Mouse (Mus musculus): Measurements from ENCODE around the gene Mien1. TPM values are rescaled to one million over a fixed set of nuclear protein-coding genes. Genes with fewer than 3 reads are reported as not detected.

Gene Mien1
- polyA plus RNA-seq, 1 experiment from 2014 or later, result 290 TPM

DNA sequence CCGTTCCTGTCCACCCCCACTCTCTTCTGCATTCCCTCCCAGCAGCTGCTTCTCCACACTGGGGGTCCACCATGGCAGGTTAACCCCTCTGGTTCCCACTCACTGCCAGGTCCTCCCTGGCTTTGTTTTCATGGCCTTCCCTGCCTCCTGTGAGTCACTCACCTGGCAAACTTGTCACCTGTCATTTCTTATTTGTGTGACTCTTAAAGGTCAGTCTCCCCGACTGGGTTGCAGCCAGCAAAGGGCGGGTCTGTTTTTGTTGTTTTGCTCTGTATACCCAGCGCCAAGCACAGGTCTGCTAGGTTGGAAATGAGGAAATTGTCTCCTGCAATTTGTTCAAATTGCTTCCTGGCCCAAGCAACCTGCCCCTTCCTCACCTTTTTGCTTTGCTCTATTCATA is 6.9 kb upstream of the Mien1 start:
- H3K4me2 ChIP-seq (ENCODE audit: low read length), result no peak overlapping the region
- H3K4me1 ChIP-seq (ENCODE audit: control insufficient read depth, insufficient read depth, low read length), result no peaks in the 10 kb centered on the region
- no peak overlapping the region for H3K4me3 ChIP-seq (ENCODE audit: low read depth, low read length)
- no peak for DNase-seq (ENCODE audit: low spot score)
- peaks cover 27% of the 10 kb centered on the region for H3K27me3 ChIP-seq (replicated peaks; ENCODE audit: control insufficient read depth, insufficient read depth, low read length)
- WGBS, result 77% methylated on average over 4 of the region's 4 CpGs
- no peaks in the 10 kb centered on the region for H3K9me3 ChIP-seq (replicated peaks; ENCODE audit: control insufficient read depth, low read length)
- no peak for ATAC-seq
- H3K27ac ChIP-seq (ENCODE audit: low read depth, low read length), result no peak overlapping the region
- H3K9ac ChIP-seq (ENCODE audit: low read length), result no peak overlapping the region
- no peaks in the 10 kb centered on the region for H3K36me3 ChIP-seq (ENCODE audit: control insufficient read depth, insufficient read depth, low read length)

DNA sequence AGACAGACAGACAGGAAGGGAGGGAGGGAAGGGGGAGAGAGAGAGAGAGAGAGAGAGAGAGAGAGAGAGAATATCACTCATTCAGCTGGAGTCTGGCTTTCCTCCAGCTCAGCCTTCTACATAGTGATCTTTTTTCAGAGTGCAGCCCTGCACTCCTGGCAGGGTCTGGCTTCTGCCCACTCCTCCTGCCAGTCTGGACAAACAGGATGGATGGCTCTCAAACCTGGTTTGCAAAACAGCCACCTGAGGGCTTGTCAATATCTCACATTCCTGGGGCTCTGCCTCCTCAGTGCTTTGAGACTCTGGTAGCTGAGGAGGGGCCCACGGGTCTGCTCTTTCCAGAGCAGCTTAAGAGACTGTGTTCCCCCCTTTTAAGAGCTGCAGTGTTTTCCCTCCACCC is 6.4 kb upstream of the Mien1 start:
- Histone ChIP-seq H3K27me3 (replicated peaks; ENCODE audit: control insufficient read depth, insufficient read depth, low read length) (peaks cover 27% of the 10 kb centered on the region), H3K36me3 (ENCODE audit: control insufficient read depth, insufficient read depth, low read length) (no peaks in the 10 kb centered on the region), H3K9me3 (replicated peaks; ENCODE audit: control insufficient read depth, low read length) (no peaks in the 10 kb centered on the region), H3K4me3 (ENCODE audit: low read depth, low read length) (no peak overlapping the region), H3K4me1 (ENCODE audit: control insufficient read depth, insufficient read depth, low read length) (no peaks in the 10 kb centered on the region), H3K4me2 (ENCODE audit: low read length) (no peak overlapping the region), H3K27ac (ENCODE audit: low read depth, low read length) (no peak overlapping the region), H3K9ac (ENCODE audit: low read length) (no peak overlapping the region)
- DNase-seq (ENCODE audit: low spot score), result no peak
- ATAC-seq, result no peak
- 43% methylated on average over 1 of the region's 1 CpGs for whole genome bisulfite sequencing

DNA sequence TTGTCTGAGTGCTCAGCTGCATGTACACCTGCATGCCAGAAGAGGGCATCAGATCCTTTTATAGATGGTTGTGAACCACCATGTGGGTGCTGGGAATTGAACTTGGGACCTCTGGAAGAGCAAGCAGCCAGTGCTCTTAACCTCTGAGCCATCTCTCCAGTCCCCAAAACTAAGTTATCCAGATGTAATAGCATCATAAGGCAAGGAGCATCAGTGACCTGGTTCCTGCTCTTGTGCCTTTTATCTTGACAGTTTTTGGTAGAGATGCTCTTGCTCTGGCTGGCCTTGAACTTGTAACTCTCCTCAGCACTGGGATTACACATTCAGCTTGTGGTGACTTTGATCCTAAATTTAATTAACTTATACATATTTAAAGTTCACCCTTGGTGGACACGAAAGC is 4.9 kb upstream of the Mien1 start:
- no peaks in the 10 kb centered on the region for H3K9me3 ChIP-seq (replicated peaks; ENCODE audit: control insufficient read depth, low read length)
- no peaks in the 10 kb centered on the region for H3K36me3 ChIP-seq (ENCODE audit: control insufficient read depth, insufficient read depth, low read length)
- H3K4me2 ChIP-seq (ENCODE audit: low read length), result no peak overlapping the region
- no peak overlapping the region for H3K4me3 ChIP-seq (ENCODE audit: low read depth, low read length)
- no peak for ATAC-seq
- H3K9ac ChIP-seq (ENCODE audit: low read length), result no peak overlapping the region
- H3K4me1 ChIP-seq (ENCODE audit: control insufficient read depth, insufficient read depth, low read length), result no peaks in the 10 kb centered on the region
- no peak overlapping the region for H3K27ac ChIP-seq (ENCODE audit: low read depth, low read length)
- WGBS, result 100% methylated on average over 1 of the region's 1 CpGs
- H3K27me3 ChIP-seq (replicated peaks; ENCODE audit: control insufficient read depth, insufficient read depth, low read length), result peaks cover 27% of the 10 kb centered on the region
- DNase-seq (ENCODE audit: low spot score), result no peak

DNA sequence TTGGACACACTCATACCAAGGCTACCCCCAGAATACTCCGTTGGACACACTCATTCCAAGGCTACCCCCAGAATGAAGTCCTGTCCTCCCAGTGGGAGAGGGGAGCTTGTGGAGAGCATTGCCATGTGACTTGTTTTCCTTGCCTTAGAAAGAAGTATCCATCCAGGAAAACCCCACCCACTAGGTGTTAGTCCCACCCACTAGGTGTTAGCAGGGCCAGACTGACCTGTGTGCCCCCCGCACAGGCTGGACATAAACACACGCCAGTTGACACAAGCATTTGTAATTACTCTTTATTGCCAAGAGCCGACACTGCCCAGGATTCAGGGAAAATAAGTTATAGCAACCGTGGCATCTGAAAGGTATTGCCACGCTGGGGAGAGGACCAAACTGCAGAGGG is 1.4 kb downstream of the Mien1 start:
- Histone ChIP-seq H3K27ac (ENCODE audit: low read depth, low read length) (no peak overlapping the region), H3K9me3 (replicated peaks; ENCODE audit: control insufficient read depth, low read length) (no peaks in the 10 kb centered on the region), H3K4me2 (ENCODE audit: low read length) (no peak overlapping the region), H3K4me1 (ENCODE audit: control insufficient read depth, insufficient read depth, low read length) (peaks cover 7% of the 10 kb centered on the region), H3K36me3 (ENCODE audit: control insufficient read depth, insufficient read depth, low read length) (peaks cover 13% of the 10 kb centered on the region), H3K4me3 (ENCODE audit: low read depth, low read length) (no peak overlapping the region), H3K9ac (ENCODE audit: low read length) (0 out of 2 replicates have a peak overlapping the region, but pooled peaks have one; percentile 71), H3K27me3 (replicated peaks; ENCODE audit: control insufficient read depth, insufficient read depth, low read length) (no peaks in the 10 kb centered on the region)
- DNase-seq (ENCODE audit: low spot score) (no peak), ATAC-seq (no peak)
- 91% methylated on average over 6 of the region's 6 CpGs for WGBS

DNA sequence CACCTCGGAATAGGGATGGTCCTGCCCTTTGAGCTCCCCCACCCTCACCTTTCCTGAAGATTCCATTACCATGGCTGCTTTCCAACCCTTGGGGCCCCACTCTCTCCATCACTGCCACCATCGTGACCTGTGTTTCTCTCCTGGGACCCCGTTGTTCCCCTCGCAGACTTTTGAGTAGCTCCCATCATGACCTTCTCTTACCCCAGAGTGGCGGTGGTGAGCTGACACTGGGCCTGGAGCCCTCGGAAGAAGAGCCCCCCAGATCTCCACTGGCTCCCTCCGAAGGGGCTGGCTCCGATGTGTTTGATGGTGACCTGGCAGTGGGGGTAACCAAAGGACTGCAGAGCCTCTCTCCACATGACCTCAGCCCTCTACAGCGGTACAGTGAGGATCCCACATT is 3.1 kb downstream of the Mien1 start:
- DNase-seq (ENCODE audit: low spot score) (no peak), ATAC-seq (no peak)
- peaks cover 13% of the 10 kb centered on the region for H3K36me3 ChIP-seq (ENCODE audit: control insufficient read depth, insufficient read depth, low read length)
- no peak overlapping the region for H3K4me2 ChIP-seq (ENCODE audit: low read length)
- H3K4me1 ChIP-seq (ENCODE audit: control insufficient read depth, insufficient read depth, low read length), result peaks cover 7% of the 10 kb centered on the region
- H3K9ac ChIP-seq (ENCODE audit: low read length), result no peak overlapping the region
- H3K4me3 ChIP-seq (ENCODE audit: low read depth, low read length), result no peak overlapping the region
- WGBS, result 94% methylated on average over 9 of the region's 9 CpGs
- no peak overlapping the region for H3K27ac ChIP-seq (ENCODE audit: low read depth, low read length)
- H3K27me3 ChIP-seq (replicated peaks; ENCODE audit: control insufficient read depth, insufficient read depth, low read length), result no peaks in the 10 kb centered on the region
- no peaks in the 10 kb centered on the region for H3K9me3 ChIP-seq (replicated peaks; ENCODE audit: control insufficient read depth, low read length)

DNA sequence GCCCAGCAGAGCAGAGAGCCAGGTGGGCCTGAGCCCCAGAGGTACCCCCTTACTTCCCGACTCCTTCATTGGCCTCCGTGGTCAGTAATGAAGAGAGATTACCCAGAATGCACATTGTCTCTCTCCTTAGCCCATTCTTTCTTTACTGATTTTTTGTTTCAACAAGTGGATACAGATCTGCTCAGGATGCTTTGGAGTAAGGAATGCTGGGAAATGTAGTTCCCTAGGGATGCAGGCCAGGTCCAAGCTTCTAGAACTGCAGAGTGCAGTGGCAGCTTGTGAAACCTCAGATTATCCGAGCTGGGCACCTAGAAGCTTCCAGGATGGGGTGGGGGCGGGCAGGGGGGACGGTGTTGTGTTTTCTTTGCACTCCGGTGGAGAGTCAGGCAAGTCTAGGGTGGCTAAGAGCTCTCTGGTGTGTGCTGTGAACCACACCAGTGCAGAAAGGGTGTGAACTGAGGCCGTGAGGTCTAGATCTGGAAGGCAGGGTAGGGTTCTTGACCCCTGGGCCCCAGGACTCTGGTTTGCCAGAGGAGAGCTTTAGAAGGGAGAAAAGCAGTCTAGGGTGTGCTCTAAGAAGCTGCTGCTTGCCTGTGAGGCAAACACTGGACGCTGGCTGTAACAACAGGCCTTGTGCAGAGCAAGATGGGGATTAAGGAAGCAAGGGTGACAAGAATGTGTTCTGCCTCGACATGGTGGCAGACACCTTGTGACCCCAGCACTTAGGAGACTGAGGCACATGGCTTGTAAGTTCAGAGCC is 6.9 kb downstream of the Mien1 start:
- 78% methylated on average over 9 of the region's 9 CpGs for WGBS
- no peak for DNase-seq (ENCODE audit: low spot score)

DNA sequence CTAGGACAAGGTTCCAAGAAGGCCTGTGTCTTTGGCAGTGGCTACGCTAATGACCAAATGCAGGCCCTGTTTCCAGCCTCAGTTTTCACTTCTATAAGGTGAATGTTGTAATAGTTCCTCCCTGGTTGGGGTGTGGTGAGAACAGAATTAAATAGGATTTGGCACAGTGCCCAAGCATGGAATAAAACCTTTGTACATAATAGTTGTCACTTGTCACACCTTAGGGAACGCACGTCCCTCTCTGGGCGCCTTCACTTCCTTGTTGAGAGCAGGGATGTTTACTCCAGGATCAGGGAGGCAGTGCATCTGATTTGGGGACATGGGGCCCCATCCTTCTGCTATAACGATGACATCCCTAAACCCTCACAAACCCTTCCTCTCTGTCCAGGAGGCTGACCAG is 10.4 kb downstream of the Mien1 start:
- no peak for DNase-seq (ENCODE audit: low spot score)
- Histone ChIP-seq H3K9ac (ENCODE audit: low read length) (no peak overlapping the region), H3K4me1 (ENCODE audit: control insufficient read depth, insufficient read depth, low read length) (no peaks in the 10 kb centered on the region), H3K4me2 (ENCODE audit: low read length) (no peak overlapping the region), H3K27ac (ENCODE audit: low read depth, low read length) (no peak overlapping the region), H3K27me3 (replicated peaks; ENCODE audit: control insufficient read depth, insufficient read depth, low read length) (no peaks in the 10 kb centered on the region), H3K9me3 (replicated peaks; ENCODE audit: control insufficient read depth, low read length) (no peaks in the 10 kb centered on the region), H3K4me3 (ENCODE audit: low read depth, low read length) (no peak overlapping the region), H3K36me3 (ENCODE audit: control insufficient read depth, insufficient read depth, low read length) (no peaks in the 10 kb centered on the region)
- 59% methylated on average over 5 of the region's 5 CpGs for WGBS
- ATAC-seq, result no peak

More for the DNA sequence above, 6.9 kb downstream of the Mien1 start:
- H3K4me1 ChIP-seq (ENCODE audit: control insufficient read depth, insufficient read depth, low read length), result no peaks in the 10 kb centered on the region
- no peak overlapping the region for H3K9ac ChIP-seq (ENCODE audit: low read length)
- H3K36me3 ChIP-seq (ENCODE audit: control insufficient read depth, insufficient read depth, low read length), result peaks cover 7% of the 10 kb centered on the region
- H3K4me2 ChIP-seq (ENCODE audit: low read length), result no peak overlapping the region
- no peaks in the 10 kb centered on the region for H3K27me3 ChIP-seq (replicated peaks; ENCODE audit: control insufficient read depth, insufficient read depth, low read length)
- no peaks in the 10 kb centered on the region for H3K9me3 ChIP-seq (replicated peaks; ENCODE audit: control insufficient read depth, low read length)
- ATAC-seq, result no peak
- H3K4me3 ChIP-seq (ENCODE audit: low read depth, low read length), result no peak overlapping the region
- H3K27ac ChIP-seq (ENCODE audit: low read depth, low read length), result no peak overlapping the region

DNA sequence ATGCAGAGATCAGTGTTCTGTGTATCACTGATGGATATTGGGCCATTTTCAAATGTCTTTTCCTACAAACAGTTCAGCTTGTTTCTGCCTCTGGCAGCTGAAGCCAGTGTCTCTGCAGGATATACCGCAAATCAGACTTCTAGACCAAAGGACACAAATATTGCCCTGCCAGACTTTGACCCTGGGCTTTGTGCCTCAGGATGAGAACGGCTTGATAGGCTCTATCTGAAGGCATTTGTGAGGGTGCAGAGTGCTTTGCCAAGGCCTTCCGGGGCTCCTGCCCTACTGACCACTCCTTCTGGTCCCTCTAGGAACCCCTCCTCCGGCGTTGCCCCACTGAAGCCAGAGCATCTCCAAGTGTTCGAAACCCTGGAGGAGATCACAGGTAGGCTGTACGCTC is 12.2 kb downstream of the Mien1 start:
- H3K27me3 ChIP-seq (replicated peaks; ENCODE audit: control insufficient read depth, insufficient read depth, low read length), result no peaks in the 10 kb centered on the region
- DNase-seq (ENCODE audit: low spot score), result no peak
- H3K4me1 ChIP-seq (ENCODE audit: control insufficient read depth, insufficient read depth, low read length), result no peaks in the 10 kb centered on the region
- no peak for ATAC-seq
- no peak overlapping the region for H3K27ac ChIP-seq (ENCODE audit: low read depth, low read length)
- no peaks in the 10 kb centered on the region for H3K36me3 ChIP-seq (ENCODE audit: control insufficient read depth, insufficient read depth, low read length)
- 92% methylated on average over 7 of the region's 7 CpGs for WGBS
- H3K4me2 ChIP-seq (ENCODE audit: low read length), result no peak overlapping the region
- no peak overlapping the region for H3K9ac ChIP-seq (ENCODE audit: low read length)
- no peaks in the 10 kb centered on the region for H3K9me3 ChIP-seq (replicated peaks; ENCODE audit: control insufficient read depth, low read length)
- no peak overlapping the region for H3K4me3 ChIP-seq (ENCODE audit: low read depth, low read length)

DNA sequence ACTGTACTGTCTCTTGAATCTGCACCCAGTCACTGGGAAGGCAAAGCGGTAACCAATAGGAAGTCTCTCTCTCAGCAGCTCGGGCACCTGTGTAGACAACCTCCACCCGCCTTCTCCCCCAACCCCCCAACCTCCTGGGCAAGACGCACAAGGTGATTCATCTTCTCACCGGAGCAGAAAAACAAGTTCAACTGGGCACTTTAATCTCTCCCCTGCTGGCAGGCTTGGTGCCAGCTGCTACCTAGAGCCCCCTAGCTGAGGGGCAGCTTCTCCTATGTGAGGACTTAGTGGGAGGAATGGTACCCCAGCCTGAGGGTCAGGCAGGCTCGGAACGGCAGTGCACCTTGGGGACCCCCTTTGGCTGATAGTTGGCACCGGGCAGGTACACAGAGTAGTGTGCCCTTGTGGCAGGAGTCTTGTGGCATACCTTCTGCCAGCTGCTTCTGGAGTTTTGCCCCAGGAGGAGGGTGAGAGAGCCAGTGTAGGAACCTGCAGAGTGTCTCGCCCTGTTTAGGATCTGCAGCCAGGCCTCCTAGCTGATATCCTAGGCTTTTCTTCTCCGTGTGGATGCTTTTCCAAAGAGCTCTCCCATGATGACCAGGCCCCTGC is 19.7 kb downstream of the Mien1 start:
- Histone ChIP-seq H3K4me1 (ENCODE audit: control insufficient read depth, insufficient read depth, low read length) (no peaks in the 10 kb centered on the region), H3K27me3 (replicated peaks; ENCODE audit: control insufficient read depth, insufficient read depth, low read length) (no peaks in the 10 kb centered on the region), H3K4me3 (ENCODE audit: low read depth, low read length) (no peak overlapping the region), H3K9ac (ENCODE audit: low read length) (no peak overlapping the region), H3K27ac (ENCODE audit: low read depth, low read length) (no peak overlapping the region), H3K4me2 (ENCODE audit: low read length) (no peak overlapping the region), H3K9me3 (replicated peaks; ENCODE audit: control insufficient read depth, low read length) (no peaks in the 10 kb centered on the region), H3K36me3 (ENCODE audit: control insufficient read depth, insufficient read depth, low read length) (no peaks in the 10 kb centered on the region)
- ATAC-seq (no peak), DNase-seq (ENCODE audit: low spot score) (no peak)
- 85% methylated on average over 10 of the region's 10 CpGs for WGBS

All from forebrain, embryonic 14.5 days (tissue).